Mouse (Mus musculus): ENCODE results near the gene Cgn. TPM values are rescaled to one million over a fixed set of nuclear protein-coding genes. Genes with fewer than 3 reads are reported as not detected.

Cgn gene
- polyA plus RNA-seq (2015; fragmentation: Nextera tagmentation; extraction: Ambion mirVana), result 28.8 and 29.7 TPM in 2 replicates

DNA sequence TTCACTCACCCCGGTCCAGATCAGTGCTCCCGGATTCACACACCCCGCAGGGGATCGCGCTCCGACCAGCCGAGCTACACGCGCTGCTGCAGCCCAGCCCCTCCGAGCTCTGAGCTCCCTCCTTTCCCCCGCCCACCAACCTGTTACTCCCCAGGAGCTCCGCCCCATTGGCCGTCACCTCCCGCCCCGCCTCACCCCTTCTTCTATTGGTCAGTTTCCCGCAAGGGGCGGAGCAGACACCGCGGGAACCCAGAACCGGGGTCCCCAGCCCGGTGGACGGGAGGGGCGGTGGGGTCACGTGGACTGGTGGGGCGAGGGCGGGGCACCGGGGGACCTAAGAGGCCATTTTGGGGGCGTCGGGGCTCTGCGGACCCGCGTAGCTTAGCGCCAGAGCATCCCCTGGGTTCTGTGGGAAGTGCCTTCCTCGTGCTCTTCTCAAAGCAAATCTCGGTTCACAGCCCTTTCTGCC, at the start of gene Cgn:
Gene Cgn, minus strand, starts transcription at position 126 of the 469 bp plus-strand sequence.
- under 1% methylated on average over 33 of the region's 35 CpGs for WGBS
- Histone ChIP-seq H3K9ac (peak within 1 kb of the TSS; percentile 58), H3K4me1 (peaks cover 16% of the 10 kb centered on the region), H3K4me2 (peak within 1 kb of the TSS; percentile 93), H3K36me3 (no peaks in the 10 kb centered on the region), H3K27ac (peak within 1 kb of the TSS; percentile 95), H3K27me3 (peaks cover 6% of the 10 kb centered on the region; the same call in 1 of the 2 replicates), H3K4me3 (peak within 1 kb of the TSS; percentile 58), H3K9me3 (no peaks in the 10 kb centered on the region)
- peak; percentile 89 for ATAC-seq (ENCODE audit: borderline replicate concordance, extremely low read depth, low FRiP score, low TSS enrichment)

DNA sequence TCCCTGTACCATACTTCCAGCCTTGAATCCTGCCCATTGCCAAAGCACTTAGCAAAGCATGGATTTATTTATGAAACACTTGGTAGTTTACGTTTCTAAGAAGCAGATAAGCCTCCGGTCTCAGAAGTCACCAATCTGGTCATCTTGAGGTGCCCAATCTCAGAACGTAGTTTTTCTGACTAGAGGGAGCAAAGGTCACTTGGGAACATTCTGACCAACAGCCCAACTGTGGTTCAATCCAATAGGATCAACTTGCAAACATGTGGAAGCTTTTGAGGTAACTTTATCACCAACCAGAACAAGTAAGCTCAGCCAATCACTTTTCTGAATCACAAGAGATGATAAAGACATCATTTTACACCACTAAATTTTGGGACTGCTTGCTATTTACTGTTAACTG, 49.1 kb upstream of the Cgn start:
- H3K4me2 ChIP-seq, result no peak overlapping the region
- no peaks in the 10 kb centered on the region for H3K36me3 ChIP-seq
- no peak for ATAC-seq (ENCODE audit: borderline replicate concordance, extremely low read depth, low FRiP score, low TSS enrichment)
- H3K9ac ChIP-seq, result no peak overlapping the region
- no peak overlapping the region for H3K4me3 ChIP-seq
- 27% methylated on average over 3 of the region's 3 CpGs for WGBS
- H3K4me1 ChIP-seq, result peaks cover 19% of the 10 kb centered on the region
- H3K27ac ChIP-seq, result no peak overlapping the region
- no peaks in the 10 kb centered on the region for H3K9me3 ChIP-seq
- H3K27me3 ChIP-seq, result no peaks in the 10 kb centered on the region

GRCm38 (mm10) chr3:94833358-94833757, 47.1 kb upstream of the Cgn start:
- no peaks in the 10 kb centered on the region for H3K36me3 ChIP-seq
- no peak overlapping the region for H3K27ac ChIP-seq
- H3K4me1 ChIP-seq, result no peaks in the 10 kb centered on the region; the same call in 1 of the 2 replicates
- no peaks in the 10 kb centered on the region for H3K27me3 ChIP-seq
- H3K9ac ChIP-seq, result no peak overlapping the region
- no peak overlapping the region for H3K4me2 ChIP-seq
- ATAC-seq (ENCODE audit: borderline replicate concordance, extremely low read depth, low FRiP score, low TSS enrichment), result no peak
- no peaks in the 10 kb centered on the region for H3K9me3 ChIP-seq
- no peak overlapping the region for H3K4me3 ChIP-seq

- Histone ChIP-seq H3K4me2 (no peak overlapping the region), H3K9me3 (no peaks in the 10 kb centered on the region), H3K4me3 (no peak overlapping the region), H3K9ac (no peak overlapping the region), H3K36me3 (no peaks in the 10 kb centered on the region), H3K27me3 (no peaks in the 10 kb centered on the region), H3K27ac (no peak overlapping the region), H3K4me1 (no peaks in the 10 kb centered on the region)
- 58% methylated on average over 5 of the region's 5 CpGs for WGBS
- no peak for ATAC-seq (ENCODE audit: borderline replicate concordance, extremely low read depth, low FRiP score, low TSS enrichment)
These were observed 46.4 kb upstream of the Cgn start for GRCm38 (mm10) chr3:94832701-94833100.

- Histone ChIP-seq H3K9ac (no peak overlapping the region), H3K4me3 (no peak overlapping the region), H3K36me3 (no peaks in the 10 kb centered on the region), H3K9me3 (no peaks in the 10 kb centered on the region), H3K4me1 (no peaks in the 10 kb centered on the region), H3K27me3 (no peaks in the 10 kb centered on the region), H3K4me2 (peak overlapping the region; percentile 7; the same call in 1 of the 2 replicates), H3K27ac (no peak overlapping the region)
- no peak for ATAC-seq (ENCODE audit: borderline replicate concordance, extremely low read depth, low FRiP score, low TSS enrichment)
- WGBS, result 6% methylated on average over 9 of the region's 9 CpGs
These were observed 45.8 kb upstream of the Cgn start for GRCm38 (mm10) chr3:94832100-94832499.

- no peak overlapping the region for H3K9ac ChIP-seq
- H3K4me2 ChIP-seq, result no peak overlapping the region
- no peak overlapping the region for H3K27ac ChIP-seq
- H3K27me3 ChIP-seq, result no peaks in the 10 kb centered on the region
- H3K4me3 ChIP-seq, result no peak overlapping the region
- H3K36me3 ChIP-seq, result no peaks in the 10 kb centered on the region
- H3K9me3 ChIP-seq, result no peaks in the 10 kb centered on the region
- H3K4me1 ChIP-seq, result peaks cover 7% of the 10 kb centered on the region; the same call in 1 of the 2 replicates
- ATAC-seq (ENCODE audit: borderline replicate concordance, extremely low read depth, low FRiP score, low TSS enrichment), result no peak
- 81% methylated on average over 3 of the region's 3 CpGs for WGBS
These were observed 37.8 kb upstream of the Cgn start for GRCm38 (mm10) chr3:94824110-94824509.

DNA sequence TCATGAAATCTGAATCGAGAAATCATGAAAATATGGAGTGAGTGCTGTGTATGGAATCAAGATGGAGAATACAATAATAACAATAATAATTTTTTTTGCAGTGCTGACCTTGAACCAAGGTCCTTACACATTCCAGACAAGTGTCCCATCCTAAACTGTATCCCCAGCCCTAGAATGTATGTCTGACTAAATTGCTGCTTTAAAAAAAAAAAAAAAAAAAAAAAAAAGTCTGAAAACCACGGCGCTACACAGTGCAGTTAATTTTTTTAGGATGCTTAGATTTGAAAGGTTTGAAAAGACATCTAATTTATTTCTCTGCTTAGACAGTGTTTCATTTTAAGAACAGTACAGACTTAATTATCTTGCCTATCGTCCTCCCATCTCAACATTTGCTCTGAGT, 35.8 kb upstream of the Cgn start:
- no peaks in the 10 kb centered on the region for H3K9me3 ChIP-seq
- H3K4me2 ChIP-seq, result peak overlapping the region; percentile 61
- ATAC-seq (ENCODE audit: borderline replicate concordance, extremely low read depth, low FRiP score, low TSS enrichment), result no peak
- peaks cover 7% of the 10 kb centered on the region; the same call in 1 of the 2 replicates for H3K4me1 ChIP-seq
- 79% methylated on average over 4 of the region's 4 CpGs for WGBS
- peak overlapping the region; percentile 62; the same call in 1 of the 2 replicates for H3K4me3 ChIP-seq
- no peaks in the 10 kb centered on the region for H3K27me3 ChIP-seq
- no peaks in the 10 kb centered on the region for H3K36me3 ChIP-seq
- no peak overlapping the region for H3K9ac ChIP-seq
- H3K27ac ChIP-seq, result peak overlapping the region; percentile 85; the same call in 1 of the 2 replicates

- Histone ChIP-seq H3K27me3 (no peaks in the 10 kb centered on the region), H3K27ac (peak overlapping the region; percentile 85), H3K9ac (peak overlapping the region; percentile 76), H3K4me1 (peaks cover 7% of the 10 kb centered on the region; the same call in 1 of the 2 replicates), H3K9me3 (no peaks in the 10 kb centered on the region), H3K4me3 (peak overlapping the region; percentile 62), H3K4me2 (peak overlapping the region; percentile 61), H3K36me3 (no peaks in the 10 kb centered on the region)
- ATAC-seq (ENCODE audit: borderline replicate concordance, extremely low read depth, low FRiP score, low TSS enrichment), result peak; percentile 55; the same call in 1 of the 2 replicates
- 1% methylated on average over 31 of the region's 31 CpGs for WGBS
These were observed 34.8 kb upstream of the Cgn start for GRCm38 (mm10) chr3:94821008-94821638.

GRCm38 (mm10) chr3:94819452-94820425, 33.4 kb upstream of the Cgn start:
- no peak overlapping the region for H3K4me2 ChIP-seq
- no peak overlapping the region for H3K4me3 ChIP-seq
- no peaks in the 10 kb centered on the region for H3K27me3 ChIP-seq
- no peak overlapping the region for H3K9ac ChIP-seq
- no peak for ATAC-seq (ENCODE audit: borderline replicate concordance, extremely low read depth, low FRiP score, low TSS enrichment)
- WGBS, result 53% methylated on average over 24 of the region's 24 CpGs
- H3K36me3 ChIP-seq, result no peaks in the 10 kb centered on the region
- no peak overlapping the region for H3K27ac ChIP-seq
- peaks cover 7% of the 10 kb centered on the region; the same call in 1 of the 2 replicates for H3K4me1 ChIP-seq
- no peaks in the 10 kb centered on the region for H3K9me3 ChIP-seq

DNA sequence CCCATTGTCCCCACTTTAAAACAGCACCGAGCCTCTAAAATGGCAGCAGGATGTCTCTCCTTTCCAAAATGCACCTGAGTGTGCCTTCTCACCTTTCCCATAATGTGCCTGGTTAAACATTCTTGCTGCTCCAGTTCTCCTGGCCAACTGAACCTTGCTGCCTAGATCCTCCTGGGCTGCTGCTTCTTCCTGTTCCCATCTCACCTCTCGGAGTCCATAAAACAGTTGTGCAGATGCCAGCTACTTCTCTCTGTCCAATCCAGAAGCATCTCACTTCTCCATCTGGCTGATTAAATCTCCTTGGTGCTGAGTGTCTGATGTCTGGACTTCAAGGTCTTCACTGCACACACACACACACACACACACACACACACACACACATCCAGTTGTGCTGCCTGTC, 31.4 kb upstream of the Cgn start:
- H3K9me3 ChIP-seq, result no peaks in the 10 kb centered on the region
- H3K4me1 ChIP-seq, result peaks cover 7% of the 10 kb centered on the region; the same call in 1 of the 2 replicates
- H3K36me3 ChIP-seq, result no peaks in the 10 kb centered on the region
- no peak overlapping the region for H3K4me3 ChIP-seq
- whole genome bisulfite sequencing, result 85% methylated on average over 2 of the region's 2 CpGs
- ATAC-seq (ENCODE audit: borderline replicate concordance, extremely low read depth, low FRiP score, low TSS enrichment), result no peak
- no peak overlapping the region for H3K4me2 ChIP-seq
- no peak overlapping the region for H3K9ac ChIP-seq
- H3K27me3 ChIP-seq, result no peaks in the 10 kb centered on the region
- H3K27ac ChIP-seq, result no peak overlapping the region

- Histone ChIP-seq H3K36me3 (no peaks in the 10 kb centered on the region), H3K27ac (no peak overlapping the region), H3K4me1 (no peaks in the 10 kb centered on the region), H3K9ac (no peak overlapping the region), H3K9me3 (no peaks in the 10 kb centered on the region), H3K4me2 (no peak overlapping the region), H3K4me3 (no peak overlapping the region), H3K27me3 (no peaks in the 10 kb centered on the region)
- ATAC-seq (ENCODE audit: borderline replicate concordance, extremely low read depth, low FRiP score, low TSS enrichment), result no peak
These were observed 29.3 kb upstream of the Cgn start for GRCm38 (mm10) chr3:94815603-94816002.

GRCm38 (mm10) chr3:94814663-94815062, 28.4 kb upstream of the Cgn start:
- Histone ChIP-seq H3K9ac (no peak overlapping the region), H3K27ac (no peak overlapping the region), H3K4me1 (no peaks in the 10 kb centered on the region), H3K36me3 (no peaks in the 10 kb centered on the region), H3K4me3 (no peak overlapping the region), H3K4me2 (no peak overlapping the region), H3K9me3 (no peaks in the 10 kb centered on the region), H3K27me3 (no peaks in the 10 kb centered on the region)
- WGBS, result 81% methylated on average over 4 of the region's 4 CpGs
- no peak for ATAC-seq (ENCODE audit: borderline replicate concordance, extremely low read depth, low FRiP score, low TSS enrichment)
